Mouse (Mus musculus): ENCODE data around the gene Fam92b.

The Fam92b gene

GRCm38 (mm10) chr8:120152636-120153035 lies 24.6 kb downstream of the Fam92b start:
- peak; percentile 15 for DNase-seq (ENCODE audit: low read depth, low spot score)

- no peak for DNase-seq (ENCODE audit: low read depth, low spot score)
Measured at GRCm38 (mm10) chr8:120151151-120151550, 26.1 kb downstream of the Fam92b start.

DNA sequence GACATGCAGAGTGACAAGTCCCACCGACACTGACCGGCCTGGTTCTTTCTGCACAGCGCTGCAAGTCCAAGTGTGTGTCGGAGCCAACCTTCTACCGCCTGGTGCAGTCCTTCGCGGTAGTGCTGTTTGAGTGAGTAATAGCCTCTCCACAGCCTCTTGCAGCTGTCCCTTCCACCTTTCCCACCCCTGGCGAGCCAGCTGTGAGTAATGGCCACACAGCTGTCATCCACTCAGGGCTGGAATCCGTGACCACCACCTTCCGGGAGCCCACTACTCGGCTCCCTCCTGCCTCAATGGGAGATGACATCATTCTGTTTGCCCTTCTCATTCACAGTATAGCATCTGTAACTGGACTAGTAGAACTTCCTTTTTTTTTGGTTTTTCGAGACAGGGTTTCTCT lies 27.2 kb downstream of the Fam92b start:
- no peak for DNase-seq (ENCODE audit: low read depth, low spot score)

GRCm38 (mm10) chr8:120146051-120146450 lies 31.2 kb downstream of the Fam92b start:
- DNase-seq (ENCODE audit: low read depth, low spot score): peak; percentile 53

DNA sequence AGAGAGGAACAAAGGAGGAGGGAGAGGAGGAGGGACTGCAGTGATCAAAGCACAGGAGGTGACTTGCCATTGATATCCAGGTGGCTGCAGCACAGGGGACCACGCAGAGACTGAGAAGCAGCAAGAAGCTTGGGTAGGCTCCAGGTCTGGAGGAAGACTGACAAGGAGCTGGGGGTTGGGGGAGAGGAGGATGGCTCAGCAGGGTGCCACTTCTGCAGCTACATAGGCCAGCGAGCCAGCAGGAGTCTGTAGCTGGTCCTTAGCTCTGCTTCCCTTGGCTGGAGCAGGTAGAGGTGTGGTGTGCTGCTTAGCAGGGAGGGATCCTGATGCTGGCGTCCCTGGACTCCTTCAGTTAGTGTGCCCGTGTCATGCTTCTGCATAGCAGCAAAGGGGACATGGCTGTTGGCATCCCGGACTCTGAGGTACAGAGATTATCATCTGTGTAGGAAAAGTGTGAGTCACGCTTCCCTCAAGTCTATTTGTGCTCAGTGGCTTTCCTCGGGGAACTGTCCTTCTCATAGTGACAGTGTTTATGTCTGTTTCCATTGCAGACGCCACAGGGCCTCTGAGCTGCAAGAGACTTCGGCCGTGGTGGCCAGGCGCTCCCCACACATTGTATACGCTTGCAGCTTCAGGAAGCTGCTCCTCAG lies 32.5 kb downstream of the Fam92b start:
- DNase-seq (ENCODE audit: low read depth, low spot score): no peak

DNA sequence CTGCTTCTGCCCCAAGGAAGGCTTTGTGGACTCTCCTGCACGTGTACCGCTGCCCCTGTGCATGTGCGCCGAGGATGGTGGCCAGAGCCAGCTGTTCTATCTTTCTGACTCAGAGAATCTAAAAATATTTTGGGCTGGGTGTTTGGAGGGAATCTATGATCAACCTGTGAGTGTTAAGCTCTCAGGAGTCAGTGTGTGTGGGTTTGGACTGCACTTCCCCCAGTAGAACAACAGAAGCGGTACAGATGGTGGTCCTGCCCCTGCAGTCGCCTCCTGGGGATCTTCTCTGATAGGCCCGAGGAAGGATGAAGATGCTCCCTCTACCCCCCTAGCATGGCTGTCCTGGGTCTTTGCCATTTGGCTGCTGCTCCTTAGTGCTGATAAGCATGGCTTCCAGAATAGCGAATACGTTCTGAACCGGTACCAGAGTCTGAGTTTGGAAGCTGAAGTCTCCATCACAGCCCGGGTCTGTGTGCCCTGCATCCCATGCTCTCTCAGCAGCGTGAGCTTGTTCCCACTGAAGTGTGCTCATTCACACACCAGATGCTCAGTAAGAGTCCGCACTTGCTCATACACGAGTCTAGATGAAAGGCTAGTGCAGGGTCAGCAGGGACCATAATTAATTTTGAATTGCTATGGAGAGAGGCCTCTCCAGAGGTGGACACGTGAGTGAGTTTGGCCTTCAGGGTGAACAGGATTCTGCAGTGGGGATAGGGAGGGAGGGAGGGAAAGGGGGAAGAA lies 33.2 kb downstream of the Fam92b start:
- DNase-seq (ENCODE audit: low read depth, low spot score): no peak

DNA sequence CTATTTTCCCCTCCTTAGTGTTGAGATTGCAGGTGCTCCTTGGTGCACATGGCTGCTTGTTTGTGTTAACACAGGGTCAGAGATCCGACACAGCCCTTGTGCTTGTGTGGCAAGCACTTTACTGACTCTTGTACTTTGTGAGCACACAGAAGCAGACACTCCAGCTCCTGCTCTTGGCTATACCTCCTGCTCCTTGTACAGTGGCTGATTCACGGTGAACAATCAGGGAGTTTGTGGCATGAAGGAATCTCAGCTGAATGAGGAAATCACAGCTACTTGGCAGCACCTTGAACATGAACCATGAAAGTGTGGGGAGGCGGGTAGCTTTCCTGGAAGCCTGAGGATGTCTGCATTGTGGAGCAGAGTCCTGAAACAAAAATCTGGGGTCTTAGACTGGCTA lies 36.5 kb downstream of the Fam92b start:
- DNase-seq (ENCODE audit: low read depth, low spot score): no peak

- no peak for DNase-seq (ENCODE audit: low read depth, low spot score)
Measured at GRCm38 (mm10) chr8:120138958-120139357, 38.3 kb downstream of the Fam92b start.

GRCm38 (mm10) chr8:120136618-120137017 lies 40.6 kb downstream of the Fam92b start:
- DNase-seq (ENCODE audit: low read depth, low spot score): no peak

DNA sequence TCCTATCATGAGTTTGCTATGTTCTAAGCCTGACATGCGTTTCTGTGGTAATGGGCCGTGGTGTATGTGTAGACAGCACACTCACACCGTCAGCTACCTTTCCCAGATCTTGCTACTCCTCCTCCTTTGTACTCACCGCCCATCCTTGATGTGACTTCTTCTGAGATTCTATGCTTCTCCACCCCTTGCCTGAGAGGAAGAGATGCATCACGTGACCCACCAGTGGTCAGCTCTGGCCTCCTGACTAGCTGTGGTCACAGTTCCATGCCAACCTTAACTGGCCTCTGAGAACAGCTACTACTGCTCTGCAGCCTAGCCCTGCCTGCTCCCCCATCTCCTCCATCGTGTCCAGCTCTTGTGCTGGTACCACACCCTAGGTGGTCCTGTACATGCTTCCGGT lies 41.6 kb downstream of the Fam92b start:
- no peak for DNase-seq (ENCODE audit: low read depth, low spot score)

DNA sequence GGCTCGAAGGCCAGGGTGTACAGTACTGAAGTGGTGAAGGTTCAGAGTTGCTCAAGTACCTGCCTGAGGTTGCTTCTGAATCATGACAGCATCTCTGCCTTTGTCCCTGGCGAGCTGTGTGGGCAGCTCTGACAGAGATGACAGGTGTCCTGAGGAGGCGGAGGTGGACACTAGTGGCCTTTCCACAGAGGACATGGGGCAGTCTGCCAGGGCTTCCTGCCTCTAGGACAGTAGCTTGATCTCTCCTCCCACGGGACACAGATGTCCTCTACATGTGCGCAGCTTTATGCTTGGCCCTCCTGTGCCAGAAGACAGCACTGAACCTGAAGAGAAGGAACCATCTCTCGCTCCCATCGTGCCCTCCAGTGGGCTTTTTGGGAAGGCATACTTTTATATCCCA lies 44.1 kb downstream of the Fam92b start:
- no peak for DNase-seq (ENCODE audit: low read depth, low spot score)

DNA sequence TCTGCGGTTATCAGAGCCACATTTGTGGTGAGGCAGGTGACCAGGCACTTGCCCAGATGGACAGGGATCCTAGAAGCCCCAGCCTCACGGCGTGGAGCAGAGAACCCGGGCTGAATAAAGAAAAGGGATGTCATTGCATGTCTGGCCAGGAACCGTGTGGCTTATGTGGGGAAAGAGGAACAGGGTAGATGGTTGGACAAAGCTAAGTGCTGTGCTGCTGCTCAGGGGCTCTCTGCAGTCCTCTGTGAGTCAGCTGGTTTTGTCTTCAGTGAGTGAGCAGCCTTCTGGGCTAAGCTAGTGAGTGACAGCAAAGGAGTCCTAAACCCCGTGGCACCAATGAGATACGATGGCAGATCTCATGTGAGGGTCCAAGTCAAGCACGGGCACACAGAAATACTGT lies 46.1 kb downstream of the Fam92b start:
- no peak for DNase-seq (ENCODE audit: low read depth, low spot score)

- no peak for DNase-seq (ENCODE audit: low read depth, low spot score)
Measured at GRCm38 (mm10) chr8:120129547-120129946, 47.7 kb downstream of the Fam92b start.

- DNase-seq (ENCODE audit: low read depth, low spot score): peak; percentile 22
Measured at GRCm38 (mm10) chr8:120126357-120127161, 50.7 kb downstream of the Fam92b start.

DNA sequence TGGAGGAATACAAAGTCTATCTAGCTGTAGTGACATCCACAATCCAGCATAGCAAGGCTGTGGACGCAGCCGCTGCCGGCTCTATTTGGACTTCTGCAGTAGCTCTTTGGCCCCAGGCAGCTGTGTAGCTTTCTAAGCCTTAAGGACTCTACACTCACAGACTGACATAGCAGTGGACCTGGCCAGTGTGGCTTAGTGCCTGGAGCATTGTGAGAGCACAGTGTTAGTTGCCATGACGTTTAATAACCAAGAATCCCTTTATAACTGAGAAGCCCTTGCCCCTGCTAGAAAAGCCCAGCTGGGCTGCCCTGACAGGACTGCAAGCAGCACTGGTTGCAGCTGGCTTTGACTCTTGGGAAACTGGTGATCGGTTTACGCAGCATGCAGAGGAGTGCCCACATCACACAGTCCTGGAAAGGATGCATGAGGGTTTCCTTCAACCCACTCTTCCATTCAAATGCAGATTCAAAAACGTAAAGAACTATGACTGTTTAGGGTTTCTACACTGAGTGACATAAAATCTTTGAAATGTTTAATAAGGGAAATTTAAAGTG lies 52.4 kb downstream of the Fam92b start:
- no peak for DNase-seq (ENCODE audit: low read depth, low spot score)

DNA sequence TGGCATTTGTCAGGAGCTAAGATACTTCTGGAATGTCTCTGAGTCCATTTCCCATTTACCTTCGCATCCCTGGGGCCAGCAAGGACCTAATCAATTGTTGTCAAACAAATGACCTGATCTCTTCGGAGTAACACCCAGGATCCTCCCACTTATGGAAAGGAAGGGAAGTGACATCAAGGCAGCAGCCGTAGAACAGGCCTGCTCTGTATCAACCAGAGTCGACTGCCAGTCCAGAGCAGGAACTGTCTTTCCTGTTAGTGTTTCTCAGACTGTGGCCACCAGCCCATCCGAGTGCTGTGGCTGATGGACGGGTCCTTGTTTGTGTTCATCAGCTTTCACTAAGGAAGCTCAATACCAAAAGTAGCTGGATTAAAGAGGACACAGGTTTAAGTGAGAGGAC lies 53.0 kb downstream of the Fam92b start:
- no peak for DNase-seq (ENCODE audit: low read depth, low spot score)

- no peak for DNase-seq (ENCODE audit: low read depth, low spot score)
Measured at GRCm38 (mm10) chr8:120120951-120121350, 56.3 kb downstream of the Fam92b start.

DNA sequence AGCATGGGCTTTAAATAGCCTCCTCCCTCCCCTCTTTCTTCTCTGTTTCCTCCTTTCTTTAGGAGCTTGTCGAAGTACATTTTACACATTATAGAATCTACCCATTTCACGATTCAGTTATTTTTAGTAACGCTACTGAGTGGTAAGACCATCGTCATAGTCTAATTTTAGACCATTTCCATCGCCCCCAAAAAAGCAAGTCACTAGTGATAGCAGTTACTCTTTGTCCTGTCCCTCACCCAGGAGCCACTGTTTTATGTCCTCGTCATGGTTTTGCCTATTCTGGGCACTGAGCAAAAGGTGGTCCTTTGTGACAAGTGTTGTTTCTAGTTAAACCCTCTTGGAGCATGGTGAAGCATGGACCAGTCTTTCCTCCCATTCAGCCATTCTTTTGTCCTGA lies 57.3 kb downstream of the Fam92b start:
- DNase-seq (ENCODE audit: low read depth, low spot score): no peak

DNA sequence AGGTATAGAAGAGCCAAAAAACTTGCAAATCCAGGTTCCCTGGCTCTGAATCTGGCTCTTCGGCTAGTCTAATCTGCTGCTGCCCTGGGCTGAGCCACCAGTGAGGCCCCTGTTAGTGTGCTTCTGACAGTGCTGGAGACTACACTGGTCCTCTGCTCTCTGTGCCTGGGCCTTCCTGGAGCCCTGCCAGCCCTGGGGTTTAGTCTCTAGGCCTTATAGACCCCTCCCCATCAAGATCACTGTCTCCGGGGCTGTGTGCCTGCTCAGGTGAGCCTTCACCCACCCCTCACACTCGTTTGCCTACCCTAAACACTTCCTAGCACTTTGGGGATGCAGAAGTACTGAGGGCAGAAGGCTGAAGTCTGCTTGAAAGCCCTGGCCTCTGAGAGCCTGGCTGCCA lies 57.8 kb downstream of the Fam92b start:
- DNase-seq (ENCODE audit: low read depth, low spot score): no peak

- DNase-seq (ENCODE audit: low read depth, low spot score): no peak
Measured at GRCm38 (mm10) chr8:120118847-120119246, 58.4 kb downstream of the Fam92b start.

DNA sequence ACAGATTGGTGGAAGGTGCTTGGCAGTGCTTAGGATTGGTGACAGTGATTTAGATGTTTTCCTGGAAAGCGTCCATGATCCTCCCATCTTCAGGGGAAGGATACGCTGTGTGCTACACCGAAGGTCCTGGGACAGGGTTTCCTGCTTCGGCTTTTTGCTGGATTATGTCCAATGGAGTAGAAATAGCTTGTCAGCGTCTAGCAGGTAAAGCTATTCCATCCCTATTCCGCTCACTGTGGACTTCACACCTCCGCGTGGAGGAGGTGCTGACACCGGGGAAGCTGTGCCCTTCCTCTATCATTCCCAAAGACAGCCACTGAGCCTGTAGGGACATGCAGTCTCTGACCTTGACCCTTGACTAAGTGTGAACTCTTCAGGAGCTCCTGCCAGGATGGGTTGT lies 59.1 kb downstream of the Fam92b start:
- DNase-seq (ENCODE audit: low read depth, low spot score): no peak

GRCm38 (mm10) chr8:120116600-120116999 lies 60.7 kb downstream of the Fam92b start:
- DNase-seq (ENCODE audit: low read depth, low spot score): no peak

Measured in R1 (cell line).